Comparison of ENCODE assay signal across 23 mouse cellular contexts in the genomic region with DNA sequence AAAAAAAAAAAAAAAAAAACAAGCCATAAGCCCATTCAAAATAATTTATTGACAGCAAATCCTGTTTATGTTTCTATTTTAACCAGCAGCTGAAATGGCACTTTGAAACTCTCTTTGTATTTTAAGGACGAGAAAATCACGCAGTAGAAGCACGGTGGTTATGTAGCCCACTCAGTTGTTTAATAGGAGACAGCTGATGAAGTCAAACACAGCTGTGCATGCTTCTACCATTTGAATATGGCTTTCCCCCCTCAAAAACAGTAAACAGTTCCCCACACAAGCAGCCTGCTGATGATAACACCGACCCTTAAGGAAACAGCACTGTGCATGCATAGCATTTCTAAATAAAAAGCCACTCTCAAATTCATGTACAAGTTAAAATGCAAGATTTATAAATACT.
DNase-seq lines count a peak whose midpoint lies in the region; ATAC-seq lines count a peak whose summit lies in the region.
"Had no signal": no experiment of that assay in that cellular context is flagged by ENCODE, and none has a peak within 500 bp of the region (broad histone marks: within the 10 kb centered on the region; RNA-seq: fewer than 3 reads in every experiment).

No protein-coding gene starts in this region.

- H3K27me3 ChIP-seq in forebrain, embryonic 13.5 days: no peaks in the 10 kb centered on the region
- H3K27me3 ChIP-seq in forebrain, embryonic 11.5 days (ENCODE audit: control insufficient read depth, insufficient read depth, low read length): no peaks in the 10 kb centered on the region
- H3K27me3 ChIP-seq in forebrain, embryonic 16.5 days (replicated peaks; ENCODE audit: control insufficient read depth, insufficient read depth, low read length): no peaks in the 10 kb centered on the region
- H3K27me3 ChIP-seq: heart, embryonic 12.5 days; heart, embryonic 15.5 days; hindbrain, embryonic 13.5 days; intestine, embryonic 15.5 days had no signal

- peak; percentile 86 for ATAC-seq in forebrain, embryonic 13.5 days
- no peak for ATAC-seq in forebrain, embryonic 11.5 days (replicated peaks; ENCODE audit: low FRiP score)
- ATAC-seq in forebrain, embryonic 16.5 days: peak; percentile 84
- ATAC-seq: activated CD4-positive, CD25-positive, alpha-beta regulatory T cell, adult 4 months; hindbrain, embryonic 16.5 days; intestine, embryonic 15.5 days had no signal

- DNase-seq in forebrain, embryonic 11.5 days (ENCODE audit: low spot score): no peak
- DNase-seq in brain, adult 2 months (ENCODE audit: low read depth, low spot score): peak; percentile 24
- DNase-seq in yolk sac, embryonic 10.5 days (ENCODE audit: low spot score): no peak
- DNase-seq in kidney, postnatal 10 days: no peak
- DNase-seq: adrenal gland, adult 8-10 months; adrenal gland, postnatal 25 days; cerebellum, adult 18-20 months; cerebellum, adult 9-10 months; cerebellum, postnatal 14 days; gastrocnemius, postnatal 25 days; heart, adult 18-20 months; heart, postnatal 10 days; heart, postnatal 36 days; kidney, adult 11 months had no signal

- H3K4me1 ChIP-seq in forebrain, embryonic 13.5 days: no peaks in the 10 kb centered on the region
- no peaks in the 10 kb centered on the region for H3K4me1 ChIP-seq in forebrain, embryonic 11.5 days (replicated peaks; ENCODE audit: control insufficient read depth, insufficient read depth, low read length)
- no peaks in the 10 kb centered on the region for H3K4me1 ChIP-seq in forebrain, embryonic 16.5 days (replicated peaks; ENCODE audit: control insufficient read depth, insufficient read depth, low read length)
- H3K4me1 ChIP-seq: heart, embryonic 12.5 days; heart, embryonic 15.5 days; hindbrain, embryonic 10.5 days; hindbrain, embryonic 13.5 days; intestine, embryonic 15.5 days had no signal

- no peak overlapping the region for H3K4me3 ChIP-seq in forebrain, embryonic 13.5 days
- H3K4me3 ChIP-seq in forebrain, embryonic 11.5 days (ENCODE audit: low read depth, low read length): no peak overlapping the region
- no peak overlapping the region for H3K4me3 ChIP-seq in forebrain, embryonic 16.5 days (replicated peaks; ENCODE audit: low read length)
- H3K4me3 ChIP-seq: heart, embryonic 12.5 days; heart, embryonic 15.5 days; hindbrain, embryonic 10.5 days; hindbrain, embryonic 13.5 days; intestine, embryonic 15.5 days had no signal

- WGBS in forebrain, embryonic 13.5 days: 78% methylated on average over 4 of the region's 4 CpGs
- 88% methylated on average over 4 of the region's 4 CpGs for WGBS in forebrain, embryonic 11.5 days
- WGBS in forebrain, embryonic 16.5 days: 55% methylated on average over 4 of the region's 4 CpGs

- H3K36me3 ChIP-seq in forebrain, embryonic 13.5 days (ENCODE audit: poor library complexity, severe bottlenecking): no peaks in the 10 kb centered on the region
- H3K36me3 ChIP-seq in forebrain, embryonic 11.5 days (ENCODE audit: control insufficient read depth, insufficient read depth, low read length): no peaks in the 10 kb centered on the region
- H3K36me3 ChIP-seq in forebrain, embryonic 16.5 days (ENCODE audit: control insufficient read depth, insufficient read depth): no peaks in the 10 kb centered on the region
- H3K36me3 ChIP-seq: heart, embryonic 12.5 days; heart, embryonic 15.5 days; hindbrain, embryonic 10.5 days; hindbrain, embryonic 13.5 days; intestine, embryonic 15.5 days had no signal

- no peak overlapping the region for H3K9ac ChIP-seq in forebrain, embryonic 13.5 days
- H3K9ac ChIP-seq in forebrain, embryonic 11.5 days (ENCODE audit: low read length): no peak overlapping the region
- H3K9ac ChIP-seq in forebrain, embryonic 16.5 days (replicated peaks; ENCODE audit: low read depth, low read length): no peak overlapping the region
- H3K9ac ChIP-seq: heart, embryonic 12.5 days; heart, embryonic 15.5 days; hindbrain, embryonic 13.5 days; intestine, embryonic 15.5 days had no signal

- no peak overlapping the region for H3K4me2 ChIP-seq in forebrain, embryonic 13.5 days
- H3K4me2 ChIP-seq in forebrain, embryonic 11.5 days (ENCODE audit: low read depth, low read length, severe bottlenecking): no peak overlapping the region
- H3K4me2 ChIP-seq in forebrain, embryonic 16.5 days (ENCODE audit: low read length): no peak overlapping the region
- H3K4me2 ChIP-seq: heart, embryonic 12.5 days; heart, embryonic 15.5 days; hindbrain, embryonic 13.5 days; intestine, embryonic 15.5 days had no signal

- no peaks in the 10 kb centered on the region for H3K9me3 ChIP-seq in forebrain, embryonic 13.5 days (replicated peaks)
- H3K9me3 ChIP-seq in forebrain, embryonic 11.5 days (ENCODE audit: control insufficient read depth, low read length): no peaks in the 10 kb centered on the region
- H3K9me3 ChIP-seq in forebrain, embryonic 16.5 days (ENCODE audit: control insufficient read depth, low read length): no peaks in the 10 kb centered on the region
- H3K9me3 ChIP-seq: heart, embryonic 12.5 days; heart, embryonic 15.5 days; hindbrain, embryonic 10.5 days; hindbrain, embryonic 13.5 days; intestine, embryonic 15.5 days had no signal

- no peak overlapping the region for H3K27ac ChIP-seq in forebrain, embryonic 13.5 days
- no peak overlapping the region for H3K27ac ChIP-seq in forebrain, embryonic 11.5 days (ENCODE audit: low read depth, low read length)
- no peak overlapping the region for H3K27ac ChIP-seq in forebrain, embryonic 16.5 days (ENCODE audit: low read length)
- H3K27ac ChIP-seq: heart, embryonic 15.5 days; hindbrain, embryonic 10.5 days; hindbrain, embryonic 13.5 days; intestine, embryonic 15.5 days had no signal
